Mouse (Mus musculus): ENCODE measurements around the gene Gm28729. TPM values are rescaled to one million over a fixed set of nuclear protein-coding genes. Genes with fewer than 3 reads are reported as not detected.

Gm28729 gene
- polyA plus RNA-seq, 1 experiment: not detected

DNA sequence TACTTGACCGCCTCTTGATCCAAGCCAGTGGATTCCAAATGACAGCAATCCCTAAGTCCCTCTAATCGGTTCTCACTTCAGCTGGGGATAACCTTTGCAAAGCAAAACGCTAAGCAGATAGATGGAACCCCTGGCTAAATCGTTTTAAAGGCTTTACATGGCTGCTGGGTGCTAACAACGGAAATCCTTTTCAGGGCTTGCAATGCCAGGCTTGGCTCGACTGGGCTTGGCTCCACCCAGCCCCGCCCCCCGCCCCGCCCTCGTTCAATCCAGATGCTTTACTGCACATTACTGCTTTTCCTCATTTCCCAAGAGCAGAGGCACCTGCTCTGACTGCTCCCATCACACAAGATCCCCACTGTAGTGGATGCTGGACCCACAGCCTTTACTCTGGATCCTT lies 83.0 kb downstream of the Gm28729 start:
- TF ChIP-seq GATA1 (IDR thresholded peaks at IDR 0.05; ENCODE audit: low read length): no peak

DNA sequence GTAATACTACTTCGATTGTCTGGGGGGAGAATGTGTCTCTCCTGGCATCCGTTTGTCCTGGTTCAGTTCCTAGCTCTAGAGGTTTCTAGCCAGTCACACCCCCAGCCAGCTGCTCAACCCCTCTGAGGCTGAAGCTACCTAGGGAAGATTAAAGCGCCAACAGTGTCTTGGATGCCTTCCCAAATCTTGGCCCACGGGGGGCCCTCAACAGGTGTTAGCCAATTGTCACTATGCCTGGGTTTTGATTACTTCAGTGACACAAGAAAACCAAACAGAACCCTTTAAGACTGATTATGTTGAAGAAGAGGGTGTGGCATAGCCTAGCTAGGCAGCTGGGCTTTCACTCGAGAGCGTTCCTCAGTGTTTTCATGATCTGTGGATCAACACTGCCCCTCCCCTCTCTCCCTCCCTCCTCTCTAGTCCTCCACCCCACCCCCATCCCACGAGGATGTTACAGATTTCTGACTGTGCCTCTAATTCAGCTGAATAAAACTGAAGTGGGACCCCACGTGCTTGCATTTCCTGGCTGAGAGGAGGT lies 86.7 kb downstream of the Gm28729 start:
- TF ChIP-seq GATA1 (IDR thresholded peaks at IDR 0.05; ENCODE audit: low read length): no peak

GRCm38 (mm10) chr9:96437805-96438333 lies 87.2 kb downstream of the Gm28729 start:
- TF ChIP-seq GATA1 (IDR thresholded peaks at IDR 0.05; ENCODE audit: low read length): no peak

DNA sequence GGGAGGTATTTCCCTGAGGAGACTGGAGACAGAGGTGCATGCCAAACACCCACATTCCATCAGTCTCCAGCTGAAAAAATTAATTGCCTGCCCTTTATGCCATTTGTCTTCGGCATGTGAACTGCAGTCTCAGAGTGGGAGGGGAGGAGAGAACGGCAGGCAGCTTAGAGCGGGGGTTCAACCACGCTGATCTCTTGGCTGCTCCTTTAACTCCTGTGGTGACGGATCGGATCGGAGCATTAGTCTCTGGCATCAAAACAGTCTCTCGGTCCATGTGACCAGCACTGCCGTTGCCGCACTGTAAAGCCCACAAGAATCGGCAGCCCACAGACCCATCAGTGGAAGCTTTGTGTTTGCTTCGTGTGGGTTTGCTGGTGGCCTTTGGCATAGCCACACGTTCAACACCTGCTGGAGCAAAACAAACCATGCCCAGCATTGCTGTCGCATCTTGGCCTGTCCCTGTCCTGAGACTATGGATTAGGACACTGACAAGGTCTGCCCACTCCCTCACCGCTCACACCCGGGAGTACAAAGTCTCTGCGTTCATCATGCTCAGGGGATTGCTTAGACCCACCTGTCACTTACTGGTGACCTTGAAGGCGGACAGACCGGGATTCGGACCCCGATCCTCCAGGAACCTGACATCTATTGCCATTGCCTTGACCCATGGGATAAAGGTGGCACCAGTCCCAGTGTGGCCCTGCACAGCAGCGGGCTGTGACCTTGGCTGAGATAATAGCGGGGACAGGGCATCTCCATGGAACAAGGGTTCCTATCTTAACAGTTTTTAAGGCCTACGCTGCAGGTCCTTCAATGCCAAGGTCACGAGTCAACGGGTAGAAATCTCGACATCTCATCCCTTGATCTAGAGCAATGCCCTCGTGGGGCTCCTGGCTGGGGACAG lies 87.9 kb downstream of the Gm28729 start:
- no peak for TF ChIP-seq GATA1 (IDR thresholded peaks at IDR 0.05; ENCODE audit: low read length)

Other genes with a start within 250 kb of the Gm28729 start
- 104 and 130 TPM in 2 replicates for gene Atp1b3, start 160.8 kb downstream of the Gm28729 start, polyA plus RNA-seq (2012)
- gene Rnf7, start 46.6 kb downstream of the Gm28729 start, polyA plus RNA-seq (2012): 49.9 and 60.2 TPM in 2 replicates
- 2.0 and 3.0 TPM in 2 replicates for gene Rasa2, start 106.4 kb upstream of the Gm28729 start, polyA plus RNA-seq (2012)
- 2.1 and 3.6 TPM in 2 replicates for gene Zbtb38, start 227.6 kb upstream of the Gm28729 start, polyA plus RNA-seq (2012)